Mouse (Mus musculus) midbrain, embryonic 16.5 days (tissue): ENCODE measurements around the gene Tpst2. TPM values are rescaled to one million over a fixed set of nuclear protein-coding genes. Genes with fewer than 3 reads are reported as not detected.

ENCODE experiments used
- ATAC-seq: fragments of 200-750 bp; cut with Nextera tagmentation; 2 replicates; pipeline ENCODE4 v1.8.0; 2017; ENCODE audit warnings: moderate TSS enrichment
- H3K27ac ChIP-seq: fragments of 300-500 bp; sonication (generic); 2 replicates; pipeline ENCODE4 v1.5.1; 2014; ENCODE audit warnings: mild to moderate bottlenecking, low read length, mixed read lengths
- H3K27me3 ChIP-seq: fragments of 300-500 bp; sonication (generic); 2 replicates; pipeline ENCODE4 v1.6.1; 2014; ENCODE audit warnings: low read depth, low read length, mixed read lengths; ENCODE audit not compliant: control insufficient read depth, insufficient read depth
- H3K36me3 ChIP-seq: fragments of 300-500 bp; sonication (generic); 2 replicates; pipeline ENCODE4 v1.6.1; 2014; ENCODE audit warnings: mild to moderate bottlenecking, low read length, moderate library complexity, mixed read lengths; ENCODE audit not compliant: control insufficient read depth, insufficient read depth
- H3K4me1 ChIP-seq: fragments of 300-500 bp; sonication (generic); 2 replicates; pipeline ENCODE4 v1.6.1; 2014; ENCODE audit warnings: mild to moderate bottlenecking, low read length, mixed read lengths; ENCODE audit not compliant: control insufficient read depth, insufficient read depth
- H3K4me2 ChIP-seq: fragments of 300-500 bp; sonication (generic); 2 replicates; pipeline ENCODE4 v1.6.1; 2014; ENCODE audit warnings: mild to moderate bottlenecking, low read length, mixed read lengths
- H3K4me3 ChIP-seq: fragments of 300-500 bp; sonication (generic); 2 replicates; pipeline ENCODE4 v1.5.1; 2014; ENCODE audit warnings: low read depth, mild to moderate bottlenecking, low read length, moderate library complexity, mixed read lengths
- H3K9ac ChIP-seq: fragments of 300-500 bp; sonication (generic); 2 replicates; pipeline ENCODE4 v1.6.1; 2014; ENCODE audit warnings: low read depth, low read length, mixed read lengths
- H3K9me3 ChIP-seq: fragments of 300-500 bp; sonication (generic); replicated peaks from 2 replicates; pipeline ENCODE4 v1.6.1; 2014; ENCODE audit warnings: mild to moderate bottlenecking, low read length, mixed read lengths; ENCODE audit not compliant: control insufficient read depth, poor library complexity, severe bottlenecking
- WGBS: fragments of 180-500 bp; shearing (Covaris S2); extraction: QIAGEN DNeasy Blood & Tissue Kit; methylation state at CpG from one replicate; pipeline ENCODE4 v1.1.7; 2014; 5-methylcytosine and 5-hydroxymethylcytosine counted together
- polyA plus RNA-seq: library from polyadenylated mRNA; unstranded; fragments of >200 nt; fragmentation: Nextera tagmentation; extraction: Ambion mirVana; gene quantifications from 2 replicates; pipeline ENCODE4 v1.2.1, GENCODE M21; 2015

Gene Tpst2
- polyA plus RNA-seq, 1 experiment from 2014 or later: 34.5 TPM

GRCm38 (mm10) chr5:112289819-112290535 is 13.5 kb downstream of the Tpst2 start:
- no peak overlapping the region for H3K27ac ChIP-seq
- no peaks in the 10 kb centered on the region for H3K36me3 ChIP-seq
- H3K27me3 ChIP-seq: no peaks in the 10 kb centered on the region
- no peak overlapping the region for H3K4me3 ChIP-seq
- H3K4me1 ChIP-seq: peaks cover 3% of the 10 kb centered on the region; the same call in 1 of the 2 replicates
- H3K4me2 ChIP-seq: no peak overlapping the region
- WGBS: 89% methylated on average over 16 of the region's 16 CpGs
- ATAC-seq: no peak
- H3K9me3 ChIP-seq: no peaks in the 10 kb centered on the region
- H3K9ac ChIP-seq: no peak overlapping the region

DNA sequence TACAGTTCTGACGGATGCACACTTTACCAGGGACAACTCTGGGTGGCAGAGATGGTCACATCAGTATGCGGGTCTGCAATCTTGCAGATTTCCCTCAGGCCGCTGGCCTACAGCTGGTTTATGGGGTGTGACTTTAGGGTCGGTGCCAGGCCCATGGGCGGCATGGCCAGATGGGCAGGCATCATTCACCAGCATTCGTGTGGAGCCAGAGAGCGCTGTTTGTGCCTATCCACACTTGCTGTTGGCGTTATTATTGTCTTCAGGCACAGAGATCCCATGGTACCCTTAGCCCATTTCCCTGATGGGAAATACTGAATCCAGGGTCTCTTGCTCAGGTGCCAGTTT is 14.0 kb downstream of the Tpst2 start:
- H3K9ac ChIP-seq: no peak overlapping the region
- H3K4me3 ChIP-seq: no peak overlapping the region
- no peak overlapping the region for H3K4me2 ChIP-seq
- no peaks in the 10 kb centered on the region for H3K9me3 ChIP-seq
- ATAC-seq: no peak
- peaks cover 6% of the 10 kb centered on the region for H3K4me1 ChIP-seq
- no peaks in the 10 kb centered on the region for H3K36me3 ChIP-seq
- H3K27ac ChIP-seq: no peak overlapping the region
- no peaks in the 10 kb centered on the region for H3K27me3 ChIP-seq
- WGBS: 85% methylated on average over 8 of the region's 8 CpGs

GRCm38 (mm10) chr5:112291866-112292265 is 15.4 kb downstream of the Tpst2 start:
- Histone ChIP-seq H3K9ac (no peak overlapping the region), H3K27me3 (no peaks in the 10 kb centered on the region), H3K4me3 (no peak overlapping the region), H3K4me2 (no peak overlapping the region), H3K4me1 (peaks cover 6% of the 10 kb centered on the region), H3K36me3 (no peaks in the 10 kb centered on the region), H3K9me3 (no peaks in the 10 kb centered on the region), H3K27ac (no peak overlapping the region)
- 76% methylated on average over 5 of the region's 5 CpGs for WGBS
- no peak for ATAC-seq

DNA sequence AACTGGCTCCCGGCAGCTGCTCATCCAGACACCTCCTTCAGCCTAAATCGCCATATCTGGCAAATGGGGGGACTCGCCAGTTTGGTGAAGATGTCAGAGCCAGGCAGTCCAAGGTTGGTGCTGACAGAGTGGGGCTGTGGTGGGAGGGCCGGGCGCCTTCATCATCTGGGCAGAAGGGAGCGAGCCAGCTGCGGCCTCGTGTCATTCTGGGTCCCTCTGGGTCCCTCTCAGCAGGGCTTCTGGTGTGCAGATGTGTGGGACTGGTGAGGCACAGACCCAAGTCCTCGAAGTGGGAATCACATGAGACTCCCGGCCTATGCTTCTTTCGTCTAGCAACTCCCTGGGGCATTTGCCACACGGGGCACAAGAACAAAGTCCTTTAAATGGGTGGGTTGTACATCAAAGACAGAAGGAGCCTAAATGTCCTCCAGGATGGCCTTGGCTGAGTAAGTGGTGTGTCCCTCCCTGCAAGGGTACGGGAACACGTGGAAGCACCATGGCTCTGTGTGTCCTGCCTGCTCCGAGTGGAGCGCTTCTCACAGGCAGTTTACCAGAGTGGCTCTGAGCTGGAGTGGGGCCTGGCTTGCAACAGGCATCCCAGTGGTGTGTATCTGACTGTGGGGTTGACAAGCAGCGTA is 16.0 kb downstream of the Tpst2 start:
- no peak overlapping the region for H3K4me3 ChIP-seq
- no peak overlapping the region for H3K9ac ChIP-seq
- no peak overlapping the region for H3K27ac ChIP-seq
- H3K36me3 ChIP-seq: no peaks in the 10 kb centered on the region
- WGBS: 75% methylated on average over 17 of the region's 17 CpGs
- no peak overlapping the region for H3K4me2 ChIP-seq
- ATAC-seq: no peak
- H3K27me3 ChIP-seq: no peaks in the 10 kb centered on the region
- H3K4me1 ChIP-seq: peaks cover 6% of the 10 kb centered on the region
- H3K9me3 ChIP-seq: no peaks in the 10 kb centered on the region

DNA sequence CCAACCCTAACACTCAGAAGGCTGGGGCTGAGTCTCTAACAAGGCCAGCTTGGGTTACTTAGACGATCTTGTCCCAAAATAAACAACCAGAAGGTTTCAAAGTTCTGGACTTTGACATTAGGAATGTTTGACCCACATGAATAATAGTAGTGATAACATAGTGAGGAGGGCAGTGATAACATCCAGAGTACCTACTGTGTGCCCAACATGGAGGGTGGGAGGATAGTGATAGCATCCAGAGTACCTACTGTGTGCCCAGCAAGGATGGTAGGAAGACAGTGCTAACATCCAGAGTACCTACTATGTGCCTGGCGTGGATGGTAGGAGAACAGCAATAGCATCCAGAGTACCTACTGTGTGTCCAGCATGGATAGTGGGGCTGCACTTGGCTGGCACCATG is 17.3 kb downstream of the Tpst2 start:
- WGBS: 89% methylated on average over 2 of the region's 2 CpGs
- H3K4me3 ChIP-seq: no peak overlapping the region
- H3K4me1 ChIP-seq: peaks cover 6% of the 10 kb centered on the region
- no peaks in the 10 kb centered on the region for H3K9me3 ChIP-seq
- no peak overlapping the region for H3K4me2 ChIP-seq
- no peak overlapping the region for H3K27ac ChIP-seq
- H3K27me3 ChIP-seq: no peaks in the 10 kb centered on the region
- H3K36me3 ChIP-seq: no peaks in the 10 kb centered on the region
- no peak for ATAC-seq
- no peak overlapping the region for H3K9ac ChIP-seq

DNA sequence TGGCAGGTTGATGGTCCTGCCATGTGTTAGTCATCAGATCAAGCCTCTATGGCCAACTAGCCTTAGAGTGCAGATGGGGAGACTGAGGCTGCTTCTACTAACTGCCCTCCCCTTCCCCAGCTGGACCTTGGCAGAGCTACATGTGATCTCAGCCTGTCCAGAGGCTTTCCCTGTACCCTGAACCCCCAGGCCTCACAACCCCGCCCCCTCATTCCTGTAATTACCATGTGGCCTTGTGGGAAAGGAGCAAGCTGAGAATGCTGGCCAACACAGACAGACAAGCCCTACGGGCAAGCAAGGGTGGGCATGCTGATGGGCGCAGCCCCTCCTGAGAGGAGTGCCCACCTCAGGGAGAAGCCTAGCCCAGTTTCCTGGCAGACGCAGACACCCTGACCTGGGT is 18.2 kb downstream of the Tpst2 start:
- Histone ChIP-seq H3K9me3 (no peaks in the 10 kb centered on the region), H3K4me3 (no peak overlapping the region), H3K4me2 (no peak overlapping the region), H3K27me3 (no peaks in the 10 kb centered on the region), H3K4me1 (peaks cover 6% of the 10 kb centered on the region), H3K36me3 (no peaks in the 10 kb centered on the region), H3K9ac (0 out of 2 replicates have a peak overlapping the region, but pooled peaks have one; percentile 25), H3K27ac (no peak overlapping the region)
- ATAC-seq: no peak
- 64% methylated on average over 4 of the region's 4 CpGs for WGBS

- Histone ChIP-seq H3K4me2 (no peak overlapping the region), H3K9me3 (no peaks in the 10 kb centered on the region), H3K9ac (no peak overlapping the region), H3K4me1 (peaks cover 6% of the 10 kb centered on the region), H3K36me3 (no peaks in the 10 kb centered on the region), H3K4me3 (no peak overlapping the region), H3K27ac (no peak overlapping the region), H3K27me3 (no peaks in the 10 kb centered on the region)
- ATAC-seq: no peak
- WGBS: 30% methylated on average over 8 of the region's 8 CpGs
Measured at GRCm38 (mm10) chr5:112295162-112295561, 18.7 kb downstream of the Tpst2 start.

- Histone ChIP-seq H3K9ac (no peak overlapping the region), H3K27ac (no peak overlapping the region), H3K9me3 (no peaks in the 10 kb centered on the region), H3K4me1 (peaks cover 6% of the 10 kb centered on the region), H3K36me3 (no peaks in the 10 kb centered on the region), H3K27me3 (no peaks in the 10 kb centered on the region), H3K4me3 (no peak overlapping the region), H3K4me2 (no peak overlapping the region)
- ATAC-seq: no peak
- 57% methylated on average over 8 of the region's 8 CpGs for WGBS
Measured at GRCm38 (mm10) chr5:112295564-112295963, 19.1 kb downstream of the Tpst2 start.

- no peak overlapping the region for H3K27ac ChIP-seq
- no peak overlapping the region for H3K4me2 ChIP-seq
- no peak overlapping the region for H3K9ac ChIP-seq
- no peak overlapping the region for H3K4me3 ChIP-seq
- ATAC-seq: no peak
- 77% methylated on average over 6 of the region's 6 CpGs for WGBS
- H3K4me1 ChIP-seq: peaks cover 6% of the 10 kb centered on the region
- no peaks in the 10 kb centered on the region for H3K27me3 ChIP-seq
- H3K36me3 ChIP-seq: no peaks in the 10 kb centered on the region
- no peaks in the 10 kb centered on the region for H3K9me3 ChIP-seq
Measured at GRCm38 (mm10) chr5:112296404-112297181, 20.1 kb downstream of the Tpst2 start.
